Mouse (Mus musculus): ENCODE measurements around the gene Pls3. TPM values are rescaled to one million over a fixed set of nuclear protein-coding genes. Genes with fewer than 3 reads are reported as not detected.

Gene Pls3
- total RNA-seq (2023), result 0.49 to 1.5 TPM (median 0.97 TPM) in 4 replicates

DNA sequence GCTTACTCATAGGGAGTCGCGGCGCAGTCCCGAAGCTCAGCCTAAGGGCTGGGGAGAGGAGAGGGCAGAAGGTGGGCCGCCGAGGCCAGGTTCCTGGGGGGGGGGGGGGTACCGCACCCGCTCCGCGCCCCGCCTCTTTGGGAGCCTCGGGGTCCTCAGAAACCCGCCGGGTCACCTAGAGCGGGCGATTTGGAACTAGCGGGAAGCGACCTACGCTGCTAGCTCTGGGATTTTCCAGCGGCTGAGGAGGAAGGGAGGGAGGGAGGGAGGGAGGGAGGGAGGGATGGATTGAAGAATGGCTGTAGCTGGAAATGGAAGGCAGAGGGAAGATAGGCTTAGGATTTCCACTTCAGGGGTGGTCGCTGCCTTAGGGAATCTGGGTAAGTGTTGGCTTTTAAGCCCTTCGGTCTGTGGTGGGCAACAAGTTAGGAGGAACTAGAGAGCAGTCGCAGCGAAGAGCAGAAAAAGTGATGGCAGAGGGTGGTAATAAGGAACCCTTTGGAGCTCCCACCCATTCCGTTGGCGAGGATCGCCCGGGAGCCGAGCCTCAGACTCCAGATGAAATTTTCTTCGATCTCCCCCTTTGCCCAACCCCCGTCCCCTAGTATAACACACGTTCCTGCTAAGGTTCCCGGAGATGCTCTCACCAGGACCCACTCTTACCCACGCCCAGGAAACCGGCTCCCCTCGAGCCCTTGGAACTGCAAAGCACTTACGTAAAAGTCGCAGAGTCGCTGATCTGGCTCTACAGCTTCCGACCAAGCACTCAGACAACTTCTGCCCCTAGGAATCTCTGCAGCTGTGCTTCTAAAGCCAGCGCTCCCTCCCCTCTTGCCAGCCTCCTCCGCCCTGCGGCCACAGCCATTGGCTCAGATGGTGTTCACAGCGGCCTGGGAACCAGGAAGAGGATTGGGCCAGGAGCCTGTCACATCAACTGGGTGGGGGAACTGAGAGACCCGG is at the start of gene Pls3:
Gene Pls3 (minus strand): TSS at position 851 of the 960 bp plus-strand sequence.

